Mouse (Mus musculus): ENCODE data around the gene Ifnb1. TPM values are rescaled to one million over a fixed set of nuclear protein-coding genes. Genes with fewer than 3 reads are reported as not detected.

Ifnb1 gene
- total and polyA plus RNA-seq, 3 experiments: not detected

DNA sequence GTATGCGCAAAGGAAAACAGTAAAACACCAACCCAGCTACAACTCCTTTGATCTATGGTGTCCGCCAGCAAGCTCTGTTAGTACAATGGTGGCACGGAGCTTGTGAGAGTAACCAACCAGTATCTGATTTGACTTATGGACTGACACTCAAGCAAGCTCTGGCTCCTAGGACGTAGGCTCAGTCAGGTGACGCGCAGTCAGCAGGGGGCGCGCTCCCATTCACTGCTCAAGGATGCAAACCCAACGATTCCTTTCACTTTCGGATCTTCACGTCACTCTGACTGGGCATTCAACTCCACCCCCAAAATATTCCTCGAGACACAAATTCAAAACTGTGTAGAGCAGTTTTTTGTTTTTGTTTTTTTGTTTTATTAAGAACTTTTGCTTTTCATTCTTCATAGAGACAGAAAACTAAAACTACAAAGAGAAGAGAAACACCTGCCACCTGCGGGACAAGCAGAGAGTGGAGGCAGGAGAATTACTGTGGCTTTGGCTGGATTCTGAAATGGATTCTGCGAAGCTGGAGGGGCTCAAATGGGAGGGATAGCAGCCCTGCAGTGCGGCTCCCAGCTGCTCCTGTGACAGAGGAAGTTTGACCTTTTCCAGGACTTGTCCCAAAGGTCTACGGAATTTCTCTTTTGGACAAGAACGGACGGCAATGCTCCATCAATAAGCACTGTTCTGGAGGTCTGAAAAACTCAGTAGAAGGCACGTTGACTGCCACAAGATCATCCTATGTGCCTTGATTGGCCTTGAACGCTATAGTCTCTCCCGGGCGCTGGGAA lies 27.8 kb upstream of the Ifnb1 start (continued):
- TF ChIP-seq GATA1 (IDR thresholded peaks at IDR 0.05; ENCODE audit: low read depth, low read length): 0 out of 2 replicates have a peak, but pooled peaks have one; percentile 3
- peak; percentile 77 to 93 (median 89) for TF ChIP-seq CTCF (IDR thresholded peaks at IDR 0.05 in 2 of 3, conservative IDR thresholded peaks at IDR 0.05 in 1 of 3; ENCODE audit: control insufficient read depth in 1 of 3, insufficient read depth in 1 of 3, low read depth in 2 of 3, low read length in 3 of 3, poor library complexity in 1 of 3, severe bottlenecking in 1 of 3)
- no peak for TF ChIP-seq POLR2A (IDR thresholded peaks at IDR 0.05; ENCODE audit: control insufficient read depth in 1 of 2, insufficient read depth in 1 of 2, low read depth in 1 of 2, low read length in 2 of 2, poor library complexity in 1 of 2)
- TF ChIP-seq USF1 (IDR thresholded peaks at IDR 0.05; ENCODE audit: low read depth, low read length): peak; percentile 86
- peak; percentile 53 for TF ChIP-seq RCOR1 (IDR thresholded peaks at IDR 0.05; ENCODE audit: low read depth, low read length)
- TF ChIP-seq ZMIZ1 (IDR thresholded peaks at IDR 0.05; ENCODE audit: low read depth, low read length): no peak
- TF ChIP-seq ZNF384 (IDR thresholded peaks at IDR 0.05; ENCODE audit: low read depth, low read length): no peak
- TF ChIP-seq GABPA (IDR thresholded peaks at IDR 0.05; ENCODE audit: low read depth, low read length): no peak
- peak; percentile 72 for TF ChIP-seq SIN3A (IDR thresholded peaks at IDR 0.05; ENCODE audit: low read length)
- TF ChIP-seq ZC3H11A (IDR thresholded peaks at IDR 0.05; ENCODE audit: low read depth, low read length): peak; percentile 17; the same call in 1 of the 2 replicates
- TF ChIP-seq JUND (IDR thresholded peaks at IDR 0.05; ENCODE audit: low read depth, low read length): no peak
- TF ChIP-seq MAZ (IDR thresholded peaks at IDR 0.05; ENCODE audit: low read depth, low read length): 0 out of 2 replicates have a peak, but pooled peaks have one; percentile 43
- TF ChIP-seq CHD1 (IDR thresholded peaks at IDR 0.05; ENCODE audit: low read depth, low read length): no peak
- peak; percentile 16; the same call in 1 of the 2 replicates for TF ChIP-seq NRF1 (IDR thresholded peaks at IDR 0.05; ENCODE audit: insufficient read depth, low read depth, low read length, poor library complexity, severe bottlenecking)
- TF ChIP-seq SMC3 (IDR thresholded peaks at IDR 0.05; ENCODE audit: low read depth, low read length): peak; percentile 80

- Histone ChIP-seq H3K9ac (ENCODE audit: control insufficient read depth, low read depth, low read length, poor library complexity, severe bottlenecking) (no peak overlapping the region), H3K4me1 (ENCODE audit: control insufficient read depth in 1 of 2, insufficient read depth in 2 of 2, low read length in 2 of 2) (peaks cover 2 to 3% of the 10 kb centered on the region in 2 experiments; a peak in 1 of 4 replicates), H3K27me3 (ENCODE audit: control insufficient read depth in 1 of 2, insufficient read depth in 2 of 2, low read length in 2 of 2) (no peaks in the 10 kb centered on the region; a peak in 1 of 4 replicates), H3K9me3 (replicated peaks; ENCODE audit: insufficient read depth, low read length) (no peaks in the 10 kb centered on the region), H3K4me3 (ENCODE audit: control insufficient read depth in 1 of 2, insufficient read depth in 1 of 2, low read depth in 2 of 2, low read length in 2 of 2) (no peak overlapping the region), H3K27ac (ENCODE audit: control insufficient read depth, low read depth, low read length) (no peak overlapping the region), H3K79me2 (ENCODE audit: control insufficient read depth, insufficient read depth, low read length, poor library complexity) (no peaks in the 10 kb centered on the region), H3K36me3 (ENCODE audit: control insufficient read depth in 1 of 2, insufficient read depth in 2 of 2, low read length in 2 of 2) (peaks cover 0 to 2% of the 10 kb centered on the region in 2 experiments; a peak in 2 of 4 replicates)
- TF ChIP-seq MYB (IDR thresholded peaks at IDR 0.05; ENCODE audit: low read depth, low read length) (no peak), CHD1 (IDR thresholded peaks at IDR 0.05; ENCODE audit: low read depth, low read length) (no peak), SIN3A (IDR thresholded peaks at IDR 0.05; ENCODE audit: low read length) (no peak), JUND (IDR thresholded peaks at IDR 0.05; ENCODE audit: low read depth, low read length) (no peak), TAL1 (IDR thresholded peaks at IDR 0.05; ENCODE audit: low read length) (no peak), KAT2A (conservative IDR thresholded peaks at IDR 0.05; ENCODE audit: low read depth, low read length) (no peak), MAX (IDR thresholded peaks at IDR 0.05; ENCODE audit: low read length) (no peak), RCOR1 (IDR thresholded peaks at IDR 0.05; ENCODE audit: low read depth, low read length) (no peak), POLR2AphosphoS5 (IDR thresholded peaks at IDR 0.05; ENCODE audit: borderline replicate concordance, low read depth, low read length) (no peak), POLR2AphosphoS2 (IDR thresholded peaks at IDR 0.05; ENCODE audit: low read length) (no peak), EP300 (IDR thresholded peaks at IDR 0.05; ENCODE audit: low read depth in 1 of 2, low read length in 2 of 2) (no peak), MXI1 (IDR thresholded peaks at IDR 0.05; ENCODE audit: low read depth, low read length) (no peak)
- DNase-seq (ENCODE audit: low read depth, low spot score): no peak
These were observed 25.4 kb upstream of the Ifnb1 start for GRCm38 (mm10) chr4:88547986-88548385.

Measured in MEL (cell line).